Mouse (Mus musculus) frontal cortex, postnatal 14 days (tissue): Measurements from ENCODE around the gene Pknox1.

Source experiments
- DNase-seq, 2 experiments: peaks; one replicate each; pipeline ENCODE4 v3.0.0; 2022; ENCODE audit warnings: low spot score in 2 of 2

Gene Pknox1

GRCm38 (mm10) chr17:31646199-31647002 lies 81.9 kb downstream of the Pknox1 start:
- DNase-seq = no peak

DNA sequence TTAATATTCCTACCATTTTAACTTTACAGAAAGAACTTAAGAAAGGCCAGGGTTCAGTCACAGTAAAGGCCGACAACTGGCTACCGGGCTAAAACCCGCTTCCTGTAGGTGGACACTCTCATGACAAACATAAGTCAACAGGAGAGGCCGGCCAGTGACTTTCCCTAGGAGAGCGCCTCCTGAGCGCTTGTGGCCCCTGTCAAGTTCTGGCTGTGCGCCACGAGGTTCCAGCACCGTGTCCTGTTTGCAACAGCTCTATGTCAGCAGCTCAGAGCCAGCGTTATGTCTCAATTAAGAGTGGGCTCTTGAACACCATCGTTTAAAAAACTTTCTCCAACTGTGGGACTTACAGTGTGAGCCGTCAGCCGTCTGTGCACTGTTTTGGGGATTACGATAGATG lies 87.6 kb downstream of the Pknox1 start:
- DNase-seq = no peak

GRCm38 (mm10) chr17:31653277-31653676 lies 88.7 kb downstream of the Pknox1 start:
- no peak for DNase-seq

DNA sequence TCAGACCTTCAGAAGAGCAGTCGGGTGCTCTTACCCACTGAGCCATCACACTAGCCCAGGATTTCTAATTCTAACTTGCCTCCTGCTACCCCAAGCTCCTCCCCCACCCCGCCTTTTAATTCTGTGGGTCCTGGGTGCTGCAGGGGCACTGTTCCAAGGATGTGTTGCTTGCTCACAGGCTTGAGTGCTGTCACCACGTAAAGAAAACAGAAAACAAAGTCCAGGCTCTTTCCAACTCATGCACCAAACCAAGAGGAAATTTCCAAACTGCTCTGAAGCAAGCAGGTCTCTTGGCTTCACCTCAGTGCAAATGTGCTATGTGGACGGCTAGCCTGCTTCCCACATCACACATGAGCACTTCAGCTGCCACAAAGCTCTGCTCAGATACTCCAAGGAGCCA lies 90.8 kb downstream of the Pknox1 start:
- no peak for DNase-seq

DNA sequence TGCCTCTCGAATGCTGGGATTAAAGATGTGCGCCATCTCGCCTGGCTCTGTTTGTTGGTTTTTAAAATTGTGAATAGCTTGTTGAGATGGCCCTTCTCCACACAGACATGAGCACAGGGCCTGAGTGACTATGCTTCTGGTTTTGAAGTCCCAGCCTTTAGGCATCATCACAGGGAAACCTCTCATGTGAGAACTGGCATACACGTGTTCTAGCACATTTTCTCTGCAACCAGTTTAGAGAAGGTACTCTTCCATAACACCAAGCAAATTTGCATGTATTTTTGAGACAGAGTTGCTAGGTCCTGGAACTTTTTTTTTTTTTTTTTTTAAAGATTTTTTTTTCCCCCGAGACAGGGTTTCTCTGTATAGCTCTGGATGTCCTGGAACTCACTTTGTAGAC lies 92.1 kb downstream of the Pknox1 start:
- DNase-seq = no peak
